ENCODE assay signal across 8 mouse cellular contexts in the genomic region with DNA sequence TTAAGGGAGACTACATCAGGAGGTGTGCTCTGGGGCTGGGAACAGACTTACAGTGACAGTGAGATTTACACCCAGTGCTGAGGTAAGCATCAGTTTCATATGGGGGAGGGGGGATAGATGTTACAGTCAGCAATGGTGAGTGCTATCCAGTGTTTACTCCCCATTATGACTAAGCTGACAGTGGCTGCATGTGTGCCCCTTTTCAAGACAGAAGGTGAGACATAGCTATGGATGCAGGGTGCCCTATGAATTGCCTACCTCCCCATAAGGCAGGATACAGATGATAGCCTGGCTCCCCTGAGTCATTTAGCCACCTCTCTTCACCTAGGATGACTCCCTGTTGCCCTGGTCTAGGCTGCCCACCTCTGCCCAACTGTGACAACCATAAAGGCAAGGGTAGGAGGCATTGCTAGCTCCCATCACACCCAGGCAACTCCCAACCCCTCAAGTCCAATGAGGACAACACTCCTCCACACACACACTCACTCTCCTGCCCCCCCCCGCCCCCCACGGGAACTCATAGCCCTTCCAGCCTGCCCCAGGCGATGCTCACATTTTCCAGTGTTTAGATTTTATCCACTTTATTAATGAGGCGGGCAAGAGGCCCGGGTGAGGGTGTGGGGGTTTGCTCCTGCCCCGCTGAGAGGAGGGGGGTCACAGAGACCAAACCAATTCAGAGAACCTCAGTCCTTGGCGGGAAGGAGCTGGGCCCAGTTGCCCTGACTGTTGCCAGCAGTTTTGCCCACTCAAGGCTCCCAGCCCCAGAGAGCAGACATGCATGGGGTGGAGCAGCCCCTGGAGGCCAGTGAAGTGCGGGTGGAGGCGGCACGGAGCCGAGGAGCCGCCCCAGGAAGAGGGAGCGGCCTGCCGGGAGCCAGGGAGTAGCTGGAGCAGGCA. TPM values are rescaled to one million over a fixed set of nuclear protein-coding genes. Genes with fewer than 3 reads are reported as not detected.
DNase-seq lines count a peak whose midpoint lies in the region; ATAC-seq and TF ChIP-seq lines count a peak whose summit lies in the region.

Gene Ptger1, plus strand, starts transcription at position 710 of the 897 bp plus-strand sequence.

- TF ChIP-seq POLR2A in embryonic fibroblast, embryonic 13.5 days (IDR thresholded peaks at IDR 0.05; ENCODE audit: low read depth, low read length) = no peak

- H3K9ac ChIP-seq in midbrain, embryonic 14.5 days (replicated peaks; ENCODE audit: low read length) = no peak within 1 kb of the TSS; the same call in 1 of the 2 replicates
- H3K9ac ChIP-seq in midbrain, embryonic 11.5 days (ENCODE audit: low read length) = no peak within 1 kb of the TSS
- 0 out of 2 replicates have a peak within 1 kb of the TSS, but pooled peaks have one; percentile 36 for H3K9ac ChIP-seq in heart, embryonic 16.5 days (ENCODE audit: low read length)
- H3K9ac ChIP-seq in stomach, embryonic 14.5 days (replicated peaks; ENCODE audit: low read depth, low read length) = no peak within 1 kb of the TSS

- peaks cover 31% of the 10 kb centered on the region for H3K36me3 ChIP-seq in midbrain, embryonic 14.5 days (ENCODE audit: control insufficient read depth, insufficient read depth, low read length)
- peaks cover 5% of the 10 kb centered on the region for H3K36me3 ChIP-seq in midbrain, embryonic 11.5 days (ENCODE audit: control insufficient read depth, insufficient read depth, low read length)
- H3K36me3 ChIP-seq in heart, embryonic 16.5 days (ENCODE audit: control insufficient read depth, insufficient read depth) = peaks cover 19% of the 10 kb centered on the region
- peaks cover 25% of the 10 kb centered on the region; the same call in 1 of the 2 replicates for H3K36me3 ChIP-seq in stomach, embryonic 14.5 days (ENCODE audit: control insufficient read depth, insufficient read depth, low read length)

- no peak within 1 kb of the TSS for H3K4me2 ChIP-seq in midbrain, embryonic 14.5 days (ENCODE audit: low read length)
- H3K4me2 ChIP-seq in midbrain, embryonic 11.5 days = no peak within 1 kb of the TSS
- H3K4me2 ChIP-seq in heart, embryonic 16.5 days (ENCODE audit: low read depth, low read length) = peak within 1 kb of the TSS; percentile 25; the same call in 1 of the 2 replicates
- H3K4me2 ChIP-seq in stomach, embryonic 14.5 days (replicated peaks; ENCODE audit: low read depth, low read length) = peak within 1 kb of the TSS; percentile 57

- DNase-seq in midbrain, embryonic 14.5 days = peak; percentile 23
- DNase-seq in midbrain, embryonic 11.5 days (ENCODE audit: low spot score, missing footprints) = no peak
- peak; percentile 79 for DNase-seq in kidney, postnatal 14 days
- DNase-seq in cerebellum, adult 11 months = no peak
- DNase-seq in left cerebral cortex, adult 11 months (ENCODE audit: low spot score) = no peak

- H3K4me1 ChIP-seq in midbrain, embryonic 14.5 days (ENCODE audit: control insufficient read depth, insufficient read depth, low read length) = peaks cover 29% of the 10 kb centered on the region
- H3K4me1 ChIP-seq in midbrain, embryonic 11.5 days (ENCODE audit: control insufficient read depth, insufficient read depth, low read length) = peaks cover 11% of the 10 kb centered on the region
- H3K4me1 ChIP-seq in embryonic fibroblast, embryonic 13.5 days (ENCODE audit: control insufficient read depth, insufficient read depth, low read length) = peaks cover 4% of the 10 kb centered on the region
- peaks cover 33% of the 10 kb centered on the region for H3K4me1 ChIP-seq in heart, embryonic 16.5 days (ENCODE audit: control insufficient read depth, insufficient read depth, low read length)
- H3K4me1 ChIP-seq in stomach, embryonic 14.5 days (ENCODE audit: control insufficient read depth, insufficient read depth, low read length) = peaks cover 56% of the 10 kb centered on the region

- 39% methylated on average over 14 of the region's 14 CpGs for WGBS in midbrain, embryonic 14.5 days
- WGBS in midbrain, embryonic 11.5 days = 52% methylated on average over 14 of the region's 14 CpGs
- WGBS in heart, embryonic 16.5 days = 29% methylated on average over 14 of the region's 14 CpGs
- WGBS in stomach, embryonic 14.5 days = 14% methylated on average over 14 of the region's 14 CpGs

- no peak within 1 kb of the TSS for H3K27ac ChIP-seq in midbrain, embryonic 14.5 days (replicated peaks; ENCODE audit: low read depth, low read length)
- no peak within 1 kb of the TSS for H3K27ac ChIP-seq in midbrain, embryonic 11.5 days (ENCODE audit: low read depth, low read length)
- peak within 1 kb of the TSS; percentile 45 for H3K27ac ChIP-seq in embryonic fibroblast, embryonic 13.5 days (ENCODE audit: insufficient read depth, low read length)
- peak within 1 kb of the TSS; percentile 41 for H3K27ac ChIP-seq in heart, embryonic 16.5 days (ENCODE audit: low read length)
- peak within 1 kb of the TSS; percentile 88 for H3K27ac ChIP-seq in stomach, embryonic 14.5 days (ENCODE audit: low read length)

- H3K4me3 ChIP-seq in midbrain, embryonic 14.5 days (replicated peaks; ENCODE audit: low read depth, low read length) = no peak within 1 kb of the TSS
- no peak within 1 kb of the TSS for H3K4me3 ChIP-seq in midbrain, embryonic 11.5 days (ENCODE audit: low read depth, low read length)
- no peak within 1 kb of the TSS for H3K4me3 ChIP-seq in embryonic fibroblast, embryonic 13.5 days (ENCODE audit: insufficient read depth, low read length)
- H3K4me3 ChIP-seq in heart, embryonic 16.5 days (ENCODE audit: low read length) = no peak within 1 kb of the TSS
- H3K4me3 ChIP-seq in stomach, embryonic 14.5 days (ENCODE audit: low read depth, low read length) = peak within 1 kb of the TSS; percentile 2; the same call in 1 of the 2 replicates

- no peaks in the 10 kb centered on the region for H3K27me3 ChIP-seq in midbrain, embryonic 14.5 days (ENCODE audit: control insufficient read depth, insufficient read depth, low read length)
- peaks cover 10% of the 10 kb centered on the region for H3K27me3 ChIP-seq in midbrain, embryonic 11.5 days (ENCODE audit: control insufficient read depth, insufficient read depth, low read length)
- H3K27me3 ChIP-seq in heart, embryonic 16.5 days (ENCODE audit: control insufficient read depth, insufficient read depth, low read length) = 0 out of 2 replicates have a peak, but pooled peaks cover 2% of the 10 kb centered on the region
- no peaks in the 10 kb centered on the region for H3K27me3 ChIP-seq in stomach, embryonic 14.5 days (ENCODE audit: control insufficient read depth, insufficient read depth, low read length)

- no peak for TF ChIP-seq CTCF in embryonic fibroblast, embryonic 13.5 days (IDR thresholded peaks at IDR 0.05; ENCODE audit: borderline replicate concordance, insufficient read depth, low read length)

- no peak for ATAC-seq in midbrain, embryonic 14.5 days (ENCODE audit: low FRiP score, low TSS enrichment)
- ATAC-seq in midbrain, embryonic 11.5 days (ENCODE audit: low FRiP score) = no peak
- ATAC-seq in heart, embryonic 16.5 days (replicated peaks; ENCODE audit: extremely low read depth, insufficient read depth, low FRiP score) = peak; percentile 25; the same call in 1 of the 2 replicates
- ATAC-seq in stomach, embryonic 14.5 days (ENCODE audit: insufficient number of reproducible peaks, insufficient read depth, low FRiP score, low read depth) = peak; percentile 30; the same call in 1 of the 2 replicates

- no peaks in the 10 kb centered on the region for H3K9me3 ChIP-seq in midbrain, embryonic 14.5 days (ENCODE audit: control insufficient read depth, low read length)
- H3K9me3 ChIP-seq in midbrain, embryonic 11.5 days (ENCODE audit: control insufficient read depth, low read length) = no peaks in the 10 kb centered on the region
- H3K9me3 ChIP-seq in heart, embryonic 16.5 days (replicated peaks; ENCODE audit: control insufficient read depth, low read length) = no peaks in the 10 kb centered on the region
- no peaks in the 10 kb centered on the region for H3K9me3 ChIP-seq in stomach, embryonic 14.5 days (ENCODE audit: control insufficient read depth, low read depth, low read length)

RNA-seq across cellular contexts. Expression of gene Ptger1, which starts in this region (rescaled TPM):
- polyA plus RNA-seq in midbrain, embryonic 14.5 days (2014; fragmentation: Nextera tagmentation; extraction: Ambion mirVana) = 0.72 and 1.3 TPM in 2 replicates
- 0.31 and 0.37 TPM in 2 replicates for polyA plus RNA-seq in midbrain, embryonic 11.5 days (2014; fragmentation: Nextera tagmentation; extraction: Ambion mirVana)
- 2.1 and 2.4 TPM in 2 replicates for polyA plus RNA-seq in embryonic fibroblast, embryonic 13.5 days (2011; ENCODE audit: insufficient read length, low read depth, missing spikeins)
- polyA plus RNA-seq in heart, embryonic 16.5 days (2015; fragmentation: Nextera tagmentation; extraction: Ambion mirVana) = 0.43 and 0.69 TPM in 2 replicates
- 3.1 and 5.4 TPM in 2 replicates for polyA plus RNA-seq in stomach, embryonic 14.5 days (2014; fragmentation: Nextera tagmentation; extraction: Ambion mirVana)

Comparison
In these comparisons a context has a peak if more than half of its experiments do, and no peak if none do; other contexts are left out.
1. DNase-seq: peak in midbrain, embryonic 14.5 days (single experiment) and kidney, postnatal 14 days (single experiment); none in midbrain, embryonic 11.5 days (single experiment), cerebellum, adult 11 months (single experiment) and left cerebral cortex, adult 11 months (single experiment).
2. Peak in ATAC-seq, H3K27ac ChIP-seq, H3K9ac ChIP-seq and H3K4me2 ChIP-seq in heart, embryonic 16.5 days; RNA of the gene not detected or under 1 TPM.
3. H3K27ac ChIP-seq: peak in embryonic fibroblast, embryonic 13.5 days (single experiment) and stomach, embryonic 14.5 days (single experiment); none in midbrain, embryonic 14.5 days (single experiment) and midbrain, embryonic 11.5 days (single experiment).